Mouse (Mus musculus) retina, adult 2 months (tissue): Measurements from ENCODE around the gene Kbtbd12.

Source experiments
- DNase-seq: peaks from one replicate; pipeline ENCODE4 v3.0.0-alpha.2; 2012; ENCODE audit warnings: low read depth, low spot score

The Kbtbd12 gene

GRCm38 (mm10) chr6:88626912-88627311 is 10.8 kb downstream of the Kbtbd12 start:
- DNase-seq = no peak

GRCm38 (mm10) chr6:88626462-88626861 is 11.3 kb downstream of the Kbtbd12 start:
- DNase-seq = no peak

- no peak for DNase-seq
These were observed 15.8 kb downstream of the Kbtbd12 start for GRCm38 (mm10) chr6:88621816-88622481.

GRCm38 (mm10) chr6:88619542-88619941 is 18.2 kb downstream of the Kbtbd12 start:
- no peak for DNase-seq

GRCm38 (mm10) chr6:88615352-88615751 is 22.4 kb downstream of the Kbtbd12 start:
- DNase-seq = no peak

- no peak for DNase-seq
These were observed 31.3 kb downstream of the Kbtbd12 start for GRCm38 (mm10) chr6:88606417-88606816.

- no peak for DNase-seq
These were observed 32.0 kb downstream of the Kbtbd12 start for GRCm38 (mm10) chr6:88605715-88606114.

GRCm38 (mm10) chr6:88605235-88605634 is 32.5 kb downstream of the Kbtbd12 start:
- no peak for DNase-seq

- no peak for DNase-seq
These were observed 41.6 kb downstream of the Kbtbd12 start for GRCm38 (mm10) chr6:88596108-88596507.

GRCm38 (mm10) chr6:88592367-88592766 is 45.4 kb downstream of the Kbtbd12 start:
- no peak for DNase-seq

- no peak for DNase-seq
These were observed 47.5 kb downstream of the Kbtbd12 start for GRCm38 (mm10) chr6:88590231-88590630.

- peak; percentile 18 for DNase-seq
These were observed 48.2 kb downstream of the Kbtbd12 start for GRCm38 (mm10) chr6:88589517-88589916.

- DNase-seq = no peak
These were observed 49.0 kb downstream of the Kbtbd12 start for GRCm38 (mm10) chr6:88588581-88589256.

- no peak for DNase-seq
These were observed 50.7 kb downstream of the Kbtbd12 start for GRCm38 (mm10) chr6:88587091-88587490.

GRCm38 (mm10) chr6:88583950-88584349 is 53.8 kb downstream of the Kbtbd12 start:
- no peak for DNase-seq

- DNase-seq = no peak
These were observed 61.3 kb downstream of the Kbtbd12 start for GRCm38 (mm10) chr6:88576495-88576894.

GRCm38 (mm10) chr6:88566676-88567075 is 71.1 kb downstream of the Kbtbd12 start:
- DNase-seq = no peak

- no peak for DNase-seq
These were observed 72.7 kb downstream of the Kbtbd12 start for GRCm38 (mm10) chr6:88565033-88565432.

GRCm38 (mm10) chr6:88560156-88560555 is 77.6 kb downstream of the Kbtbd12 start:
- DNase-seq = no peak

GRCm38 (mm10) chr6:88559688-88560087 is 78.1 kb downstream of the Kbtbd12 start:
- DNase-seq = peak; percentile 13

- peak; percentile 11 for DNase-seq
These were observed 79.7 kb downstream of the Kbtbd12 start for GRCm38 (mm10) chr6:88558076-88558475.

- DNase-seq = no peak
These were observed 80.2 kb downstream of the Kbtbd12 start for GRCm38 (mm10) chr6:88557548-88557947.

GRCm38 (mm10) chr6:88549916-88550315 is 87.8 kb downstream of the Kbtbd12 start:
- DNase-seq = no peak
